Mouse (Mus musculus) CH12.LX (cell line): ENCODE results near the gene Nphp4. TPM values are rescaled to one million over a fixed set of nuclear protein-coding genes. Genes with fewer than 3 reads are reported as not detected.

Experiments
- DNase-seq: peaks from one replicate; pipeline ENCODE4 v3.0.0-alpha.2; 2013; ENCODE audit errors: extremely low read depth
- H3K27ac ChIP-seq: 2 replicates; pipeline ENCODE4 v1.5.1; 2012; ENCODE audit warnings: low read depth, mild to moderate bottlenecking, control low read depth, moderate library complexity; ENCODE audit not compliant: insufficient read depth
- H3K27me3 ChIP-seq: replicated peaks from 2 replicates; pipeline ENCODE3; 2012; ENCODE audit warnings: inconsistent platforms
- H3K36me3 ChIP-seq, 2 experiments: replicated peaks in 1 of 2; 2 replicates each; pipeline versions ENCODE3 to v1.6.1; 2012; ENCODE audit warnings: inconsistent platforms in 1 of 2, low read length in 1 of 2, mild to moderate bottlenecking in 1 of 2, mixed read lengths in 1 of 2, moderate library complexity in 1 of 2; ENCODE audit not compliant: control insufficient read depth in 1 of 2, insufficient read depth in 1 of 2
- H3K4me1 ChIP-seq, 2 experiments: 2 replicates each; pipeline ENCODE4 v1.6.1; 2012; ENCODE audit warnings: inconsistent platforms in 1 of 2, moderate library complexity in 1 of 2; ENCODE audit not compliant: insufficient read depth in 2 of 2, control insufficient read depth in 1 of 2
- H3K4me2 ChIP-seq: 2 replicates; pipeline ENCODE4 v1.6.1; 2012; ENCODE audit warnings: low read depth, mild to moderate bottlenecking, control low read depth; ENCODE audit not compliant: poor library complexity, insufficient read depth, severe bottlenecking
- H3K4me3 ChIP-seq, 3 experiments: fragments of 150-350 bp in 1 of 3; sonication (generic) in 1 of 3; replicated peaks in 1 of 3; 2 replicates each; pipeline versions ENCODE3 to v1.5.1; 2011 to 2012; ENCODE audit warnings: low read depth in 2 of 3, low read length in 2 of 3, mild to moderate bottlenecking in 2 of 3, moderate library complexity in 2 of 3, control low read depth in 1 of 3, improper control_type of control experiment in 1 of 3, inconsistent platforms in 1 of 3, mixed read lengths in 1 of 3; ENCODE audit not compliant: poor library complexity in 1 of 3
- H3K79me2 ChIP-seq: replicated peaks from 2 replicates; pipeline ENCODE4 v1.6.1; 2012; ENCODE audit warnings: mild to moderate bottlenecking, moderate library complexity; ENCODE audit not compliant: control insufficient read depth, poor library complexity, insufficient read depth, severe bottlenecking; ENCODE audit errors: extremely low read depth
- H3K9ac ChIP-seq: 2 replicates; pipeline ENCODE4 v1.6.1; 2012; ENCODE audit warnings: low read depth, mild to moderate bottlenecking, control low read depth, moderate library complexity; ENCODE audit not compliant: insufficient read depth
- H3K9me3 ChIP-seq: replicated peaks from 2 replicates; pipeline ENCODE3; 2012; ENCODE audit warnings: low read length, inconsistent platforms, mixed read lengths
- BHLHE40 ChIP-seq: IDR thresholded peaks from 2 replicates; pipeline ENCODE4 v1.6.1; 2011; ENCODE audit warnings: mild to moderate bottlenecking, low read depth, low read length, improper control_type of control experiment
- CHD1 ChIP-seq: IDR thresholded peaks from 2 replicates; pipeline ENCODE4 v1.6.1; 2012; ENCODE audit warnings: low read depth, low read length, improper control_type of control experiment, inconsistent platforms
- CTCF ChIP-seq, 2 experiments: IDR thresholded peaks in 1 of 2; conservative IDR thresholded peaks in 1 of 2; 2 replicates each; pipeline ENCODE4 v1.5.1; 2011 to 2012; ENCODE audit warnings: low read depth in 2 of 2, low read length in 2 of 2, improper control_type of control experiment in 1 of 2, inconsistent platforms in 1 of 2, mild to moderate bottlenecking in 1 of 2, moderate library complexity in 1 of 2
- E2F4 ChIP-seq: IDR thresholded peaks from 2 replicates; pipeline ENCODE4 v1.6.1; 2011; ENCODE audit warnings: low read depth, low read length, improper control_type of control experiment; ENCODE audit not compliant: insufficient replicate concordance
- EP300 ChIP-seq: IDR thresholded peaks from 2 replicates; pipeline ENCODE4 v1.6.1; 2011; ENCODE audit warnings: low read length, improper control_type of control experiment
- ETS1 ChIP-seq: conservative IDR thresholded peaks from 2 replicates; pipeline ENCODE4 v1.6.1; 2012; ENCODE audit warnings: low read depth, mild to moderate bottlenecking, inconsistent platforms, low read length, improper control_type of control experiment, moderate library complexity
- IRF4 ChIP-seq: IDR thresholded peaks from 2 replicates; pipeline ENCODE4 v1.6.1; 2014; ENCODE audit warnings: low read depth, mild to moderate bottlenecking, inconsistent platforms, low read length, improper control_type of control experiment
- KAT2A ChIP-seq: IDR thresholded peaks from 2 replicates; pipeline ENCODE4 v1.6.1; 2012; ENCODE audit warnings: low read length, improper control_type of control experiment, inconsistent platforms; ENCODE audit not compliant: insufficient replicate concordance
- MYC ChIP-seq: IDR thresholded peaks from 2 replicates; pipeline ENCODE4 v1.6.1; 2011; ENCODE audit warnings: low read depth, mild to moderate bottlenecking, improper control_type of control experiment, low read length
- POLR2AphosphoS2 ChIP-seq: IDR thresholded peaks from 2 replicates; pipeline ENCODE4 v1.6.1; 2011; ENCODE audit warnings: low read depth, low read length, improper control_type of control experiment
- RAD21 ChIP-seq: IDR thresholded peaks from 2 replicates; pipeline ENCODE4 v1.6.1; 2011; ENCODE audit warnings: low read depth, mild to moderate bottlenecking, low read length, improper control_type of control experiment, moderate library complexity
- SMC3 ChIP-seq: IDR thresholded peaks from 2 replicates; pipeline ENCODE4 v1.6.1; 2011; ENCODE audit warnings: low read depth, low read length, improper control_type of control experiment
- TCF12 ChIP-seq: IDR thresholded peaks from 2 replicates; pipeline ENCODE4 v1.6.1; 2014; ENCODE audit warnings: low read depth, mild to moderate bottlenecking, inconsistent platforms, low read length, improper control_type of control experiment
- UBTF ChIP-seq: IDR thresholded peaks from 2 replicates; pipeline ENCODE4 v1.6.1; 2012; ENCODE audit warnings: low read depth, mild to moderate bottlenecking, inconsistent platforms, low read length, improper control_type of control experiment, moderate library complexity
- ZNF384 ChIP-seq: IDR thresholded peaks from 2 replicates; pipeline ENCODE4 v1.6.1; 2012; ENCODE audit warnings: low read depth, low read length, improper control_type of control experiment, inconsistent platforms
- dilution Hi-C: fragments of 300-500 bp; cut with MboI; formaldehyde crosslinking; loops from 2 replicates; pipeline ENCODE4 v1.14.3; 2020; ENCODE audit warnings: low sequenced_read_pairs; ENCODE audit not compliant: extremely low pct_unique_long_range_greater_than_20kb, extremely low pct_ligation_motif_present
- in situ Hi-C: fragments of 300-500 bp; cut with MboI; formaldehyde crosslinking; loops from 3 replicates; pipeline ENCODE4 v1.14.3; 2019; ENCODE audit warnings: low sequenced_read_pairs, low pct_ligation_motif_present, low pct_unique_long_range_greater_than_20kb, mixed read lengths
- polyA plus RNA-seq: library from polyadenylated mRNA; unstranded; fragments of >175 nt; gene quantifications from 2 replicates; pipeline ENCODE4 v1.2.1, GENCODE M21; 2012; ENCODE audit warnings: low read depth; ENCODE audit not compliant: insufficient read length
- total RNA-seq, 2 experiments: library from RNA; depleted of rRNA; stranded (reverse); fragments of 300-350 nt in 1 of 2; fragments of >200 nt in 1 of 2; gene quantifications; 2 replicates each; pipeline ENCODE4 v1.2.3; 2012 to 2014

The Nphp4 gene
- total and polyA plus RNA-seq, 3 experiments = 0.09 to 0.68 TPM; not detected in 1

- dilution Hi-C loops (no loop called here), in situ Hi-C loops (no loop called here)
- H3K27me3 ChIP-seq = peaks cover 34% of the 10 kb centered on the region
- no peaks in the 10 kb centered on the region for H3K79me2 ChIP-seq
- no peak for DNase-seq
- H3K9me3 ChIP-seq = peaks cover 6% of the 10 kb centered on the region
- H3K27ac ChIP-seq = no peak overlapping the region
- H3K36me3 ChIP-seq = no peaks in the 10 kb centered on the region
- H3K4me3 ChIP-seq = no peak overlapping the region
- H3K4me1 ChIP-seq = peaks cover 4 to 20% of the 10 kb centered on the region in 2 experiments
- no peak overlapping the region for H3K4me2 ChIP-seq
- no peak overlapping the region for H3K9ac ChIP-seq
- TF ChIP-seq EP300 = no peak
- TF ChIP-seq MYC = no peak
Observed at GRCm38 (mm10) chr4:152454153-152454552, 22.4 kb upstream of the Nphp4 start.

GRCm38 (mm10) chr4:152456609-152457008, 19.9 kb upstream of the Nphp4 start:
- Histone ChIP-seq H3K4me1 (peaks cover 0 to 20% of the 10 kb centered on the region in 2 experiments; a peak in 2 of 4 replicates), H3K9ac (no peak overlapping the region), H3K9me3 (peaks cover under 1% of the 10 kb centered on the region), H3K27me3 (peaks cover 38% of the 10 kb centered on the region), H3K4me3 (no peak overlapping the region), H3K27ac (no peak overlapping the region), H3K4me2 (no peak overlapping the region), H3K36me3 (no peaks in the 10 kb centered on the region), H3K79me2 (no peaks in the 10 kb centered on the region)
- DNase-seq = no peak
- dilution Hi-C loops (no loop called here), in situ Hi-C loops (no loop called here)
- TF ChIP-seq CTCF (conservative IDR thresholded peaks at IDR 0.05 in 1 of 2, IDR thresholded peaks at IDR 0.05 in 1 of 2; ENCODE audit: low read depth in 2 of 2, low read length in 2 of 2) (no peak), ZNF384 (no peak), TCF12 (no peak), POLR2AphosphoS2 (no peak), SMC3 (no peak), UBTF (no peak), CHD1 (no peak), E2F4 (no peak), RAD21 (no peak)

- H3K9me3 ChIP-seq = peaks cover 3% of the 10 kb centered on the region
- no peak overlapping the region for H3K4me3 ChIP-seq
- in situ Hi-C loops = no loop called here
- H3K9ac ChIP-seq = no peak overlapping the region
- no peaks in the 10 kb centered on the region for H3K36me3 ChIP-seq
- dilution Hi-C loops = no loop called here
- H3K27ac ChIP-seq = no peak overlapping the region
- no peak for DNase-seq
- TF ChIP-seq KAT2A (no peak), IRF4 (peak; percentile 73), TCF12 (peak; percentile 15; the same call in 1 of the 2 replicates), ETS1 (0 out of 2 replicates have a peak, but pooled peaks have one; percentile 12), CTCF (conservative IDR thresholded peaks at IDR 0.05 in 1 of 2, IDR thresholded peaks at IDR 0.05 in 1 of 2; ENCODE audit: low read depth in 2 of 2, low read length in 2 of 2) (no peak), BHLHE40 (peak; percentile 48)
- no peak overlapping the region for H3K4me2 ChIP-seq
- peaks cover 0 to 23% of the 10 kb centered on the region in 2 experiments; a peak in 2 of 4 replicates for H3K4me1 ChIP-seq
- peaks cover 40% of the 10 kb centered on the region for H3K27me3 ChIP-seq
- no peaks in the 10 kb centered on the region for H3K79me2 ChIP-seq
Observed at GRCm38 (mm10) chr4:152457673-152458072, 18.8 kb upstream of the Nphp4 start.
